Mouse (Mus musculus) adrenal gland, postnatal 25 days (tissue): Measurements from ENCODE around the gene Fermt3. TPM values are rescaled to one million over a fixed set of nuclear protein-coding genes. Genes with fewer than 3 reads are reported as not detected.
A peak's percentile ranks its signal among the peaks of the same experiment; 100 is the strongest.
"Not testable (repeated sequence)": the region's sequence is repeated elsewhere in the genome, so short reads cannot be mapped to it uniquely, and the experiment has no call there.

Experiments
- DNase-seq: peaks from one replicate; pipeline ENCODE4 v3.0.0; 2021; ENCODE audit warnings: mixed read lengths
- total RNA-seq: library from RNA; stranded (reverse); gene quantifications from 2 replicates; pipeline ENCODE4 v1.2.3, GENCODE M21; 2021

Fermt3 gene
- total RNA-seq, 1 experiment from 2014 or later, result 4.2 TPM

DNA sequence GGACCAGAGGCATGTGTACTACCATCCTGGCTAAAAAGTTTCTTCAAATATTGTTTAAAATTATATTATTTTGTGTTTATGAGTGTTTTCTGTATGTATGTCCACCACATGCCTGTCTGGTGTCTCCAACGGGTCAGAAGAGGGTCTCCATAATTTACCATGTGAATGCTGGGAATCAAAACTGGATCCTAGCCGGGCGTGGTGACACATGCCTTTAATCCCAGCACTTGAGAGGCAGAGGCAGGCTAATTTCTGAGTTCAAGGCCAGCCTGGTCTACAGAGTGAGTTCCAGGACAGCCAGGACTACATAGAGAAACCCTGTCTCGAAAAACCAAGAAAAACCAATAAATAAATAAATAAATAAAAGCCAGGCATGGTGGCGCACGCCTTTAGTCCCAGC lies 28.1 kb downstream of the Fermt3 start:
- DNase-seq, result not testable (repeated sequence)

DNA sequence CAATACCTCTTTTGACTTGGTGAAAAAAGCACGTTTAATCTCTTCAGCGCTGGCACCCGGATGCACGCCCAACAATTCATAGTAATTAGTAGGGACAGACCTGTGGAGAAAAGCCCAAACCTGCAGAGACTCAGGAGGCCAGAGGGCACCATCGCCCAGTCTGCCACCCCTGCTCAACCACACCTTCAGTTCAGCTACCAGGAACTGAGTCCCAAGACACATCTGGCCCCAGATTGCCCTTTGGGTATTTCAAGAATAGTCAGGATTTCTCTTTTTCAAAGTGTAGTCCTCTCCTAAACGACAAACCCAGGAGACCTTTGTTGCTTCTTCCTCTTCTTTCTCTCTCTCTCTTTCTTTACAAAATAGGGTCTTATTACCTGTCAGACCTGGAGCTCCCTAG lies 28.6 kb downstream of the Fermt3 start:
- DNase-seq, result no peak

DNA sequence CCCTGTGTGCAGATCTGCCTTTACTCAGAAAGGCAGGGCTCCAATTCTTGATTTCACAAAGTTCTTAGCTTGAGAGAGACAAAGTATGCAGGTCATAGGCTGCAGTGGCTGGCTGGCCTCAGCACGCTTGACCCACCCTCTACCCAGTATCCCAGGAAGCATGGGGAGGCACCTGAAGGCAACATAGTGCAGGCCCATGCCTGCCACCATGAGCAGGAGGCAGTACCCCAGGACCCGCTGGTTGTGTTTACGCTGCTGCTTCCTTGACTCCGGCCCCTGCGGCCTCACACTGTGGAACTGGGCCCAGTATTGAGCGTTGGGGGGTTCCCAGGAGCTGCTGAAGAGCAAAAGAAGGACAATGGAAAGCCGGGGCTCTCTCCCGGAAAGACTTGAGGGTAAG lies 30.0 kb downstream of the Fermt3 start:
- no peak for DNase-seq

DNA sequence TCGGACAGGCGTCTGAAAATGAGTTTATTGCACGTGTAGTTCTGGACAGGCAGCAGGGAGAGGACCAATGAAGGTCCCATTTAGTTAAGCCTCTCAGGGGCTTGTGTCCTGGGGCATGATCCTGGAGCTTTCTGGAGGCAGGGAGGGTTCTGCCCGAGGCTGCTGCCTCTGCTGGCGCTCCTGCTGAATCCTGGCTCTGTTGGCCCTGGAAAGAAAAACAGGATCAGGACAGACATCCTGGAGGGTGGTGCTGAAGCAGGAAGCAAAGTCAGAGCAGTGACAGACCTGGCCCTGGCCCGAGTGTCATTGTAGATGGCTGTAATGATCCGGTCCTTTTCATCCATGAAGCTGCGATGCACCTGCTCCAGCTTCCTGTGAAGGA lies 31.4 kb downstream of the Fermt3 start:
- DNase-seq, result no peak

DNA sequence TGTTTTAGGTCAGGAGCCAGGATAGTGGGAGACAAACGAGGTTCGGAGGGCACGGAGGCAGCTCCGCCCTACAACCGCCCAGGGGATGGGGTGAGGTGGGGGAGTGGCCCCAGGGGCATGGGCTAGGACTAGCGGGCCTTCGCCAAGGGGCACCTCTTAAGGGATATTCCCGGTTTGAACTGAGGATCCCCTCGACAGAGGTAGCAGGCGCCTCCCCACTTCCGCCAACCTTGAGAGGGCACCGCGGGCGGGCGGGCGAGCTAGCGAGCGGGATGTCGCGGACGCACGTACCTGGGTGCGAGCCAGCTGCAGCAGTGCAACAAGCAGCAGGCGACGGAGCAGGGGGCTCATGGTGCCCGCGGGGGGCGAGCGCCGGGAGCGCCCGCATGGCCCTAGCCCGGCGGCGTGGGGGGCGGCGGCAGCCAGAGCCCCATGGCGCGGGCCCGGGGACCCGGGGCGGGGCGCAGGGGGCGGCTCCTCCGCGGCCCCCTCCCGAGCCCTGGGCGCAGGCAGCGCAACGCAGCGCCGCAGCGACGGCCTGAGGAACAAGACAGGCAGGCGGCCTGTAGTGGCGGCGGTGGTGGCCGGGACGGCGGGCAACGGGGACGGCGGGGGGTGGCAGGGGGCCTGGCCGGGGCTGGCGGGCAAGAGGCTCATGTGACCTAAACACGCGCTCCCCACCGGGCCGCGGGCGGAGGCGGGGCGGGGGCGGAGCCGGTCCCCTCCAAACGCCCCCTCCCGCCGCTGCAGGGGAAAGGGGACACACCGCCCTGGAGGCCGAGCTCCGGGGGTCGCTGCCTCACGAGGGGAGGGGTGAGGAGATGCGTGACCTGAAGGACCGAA lies 32.0 kb downstream of the Fermt3 start, which contains the start of gene Vegfb:
Vegfb (minus strand) TSS at position 591 of the 843 bp plus-strand sequence.
- peak; percentile 83 for DNase-seq

DNA sequence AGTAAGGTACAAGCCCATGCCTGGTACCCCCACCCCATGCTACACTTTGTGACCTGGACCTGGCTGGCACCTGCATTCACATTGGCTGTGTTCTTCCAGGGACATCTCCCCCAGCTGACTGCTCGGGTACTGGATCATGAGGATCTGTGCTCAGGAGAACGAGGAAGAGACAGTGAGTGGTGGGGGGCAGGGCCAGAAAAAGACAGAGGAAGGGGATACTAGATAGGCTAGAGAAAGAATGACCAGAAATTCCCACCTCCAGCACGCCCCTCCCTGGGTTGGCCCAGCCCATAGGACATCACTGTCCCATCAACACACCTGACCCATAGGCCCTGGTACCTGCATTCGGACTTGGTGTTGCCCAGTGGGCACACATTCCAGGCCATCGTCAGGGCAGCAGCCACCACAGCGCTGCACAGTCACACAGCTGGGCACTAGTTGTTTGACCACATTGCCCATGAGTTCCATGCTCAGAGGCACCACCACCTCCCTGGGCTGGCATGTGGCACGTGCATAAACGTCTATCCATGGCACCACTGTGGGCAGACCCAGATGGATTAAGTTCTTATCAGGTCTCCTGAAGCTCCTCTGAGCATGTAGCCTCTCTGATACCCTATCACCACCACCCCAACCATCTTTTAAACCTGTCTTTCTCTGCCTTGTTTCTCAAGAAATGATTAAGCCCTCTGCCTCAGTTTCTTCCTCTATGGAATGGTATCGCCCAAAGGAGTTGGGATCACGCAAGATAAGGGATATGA lies 33.1 kb downstream of the Fermt3 start:
- DNase-seq, result no peak

DNA sequence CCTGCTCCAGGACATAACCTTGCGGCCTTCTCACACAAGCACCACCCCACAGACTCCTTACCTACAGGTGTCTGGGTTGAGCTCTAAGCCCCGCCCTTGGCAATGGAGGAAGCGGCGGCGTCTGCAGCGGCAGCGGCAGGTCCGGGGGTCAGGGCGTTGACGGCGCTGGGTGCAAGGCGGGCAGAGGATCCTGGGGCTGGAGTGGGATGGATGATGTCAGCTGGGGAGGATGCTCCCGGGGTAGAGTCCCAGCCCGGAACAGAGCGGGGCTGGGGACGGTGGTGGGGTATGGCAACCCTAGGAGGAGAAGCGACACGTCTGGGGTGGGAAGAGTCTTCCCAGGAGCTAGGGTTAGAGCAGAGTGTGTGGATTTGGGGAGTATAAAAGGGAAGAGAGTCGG lies 34.0 kb downstream of the Fermt3 start:
- no peak for DNase-seq

DNA sequence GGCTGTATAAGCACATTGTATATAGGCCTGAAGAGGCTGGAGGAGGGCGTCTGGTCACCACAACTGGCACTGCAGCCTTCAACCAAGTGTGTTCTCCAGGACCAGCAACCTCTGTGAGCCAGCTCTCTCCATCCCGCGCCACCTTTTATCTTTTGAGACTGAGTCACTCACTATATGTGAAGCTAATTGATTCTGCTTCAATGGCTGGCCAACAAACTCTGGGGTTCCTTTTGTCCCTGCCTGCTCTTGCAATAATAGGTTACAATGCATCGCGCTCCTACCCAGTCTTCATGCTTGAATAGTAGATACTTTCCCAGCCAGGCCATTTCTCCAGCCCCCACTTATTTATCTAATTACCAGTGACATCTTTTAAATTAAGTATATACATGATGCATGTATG lies 35.6 kb downstream of the Fermt3 start:
- DNase-seq, result no peak

DNA sequence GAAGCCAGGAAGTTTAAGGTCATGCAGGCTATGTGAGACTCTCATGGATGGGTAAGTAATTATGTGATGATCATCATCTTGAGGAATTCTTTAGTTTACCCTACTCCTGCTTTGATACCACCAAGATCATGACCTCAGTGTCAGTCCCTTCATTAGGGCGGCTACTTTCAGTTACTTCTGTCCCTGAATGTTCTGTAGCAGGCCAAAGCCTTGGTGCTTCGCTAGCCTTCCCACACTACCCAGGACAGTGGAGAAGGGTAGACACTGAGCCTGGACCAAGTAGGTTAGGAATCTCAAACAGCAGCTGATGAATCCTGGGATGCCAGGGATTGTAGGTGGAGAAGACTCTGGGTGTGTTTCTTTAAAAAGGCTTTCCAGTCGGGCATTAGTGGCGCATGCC lies 37.8 kb downstream of the Fermt3 start:
- no peak for DNase-seq

DNA sequence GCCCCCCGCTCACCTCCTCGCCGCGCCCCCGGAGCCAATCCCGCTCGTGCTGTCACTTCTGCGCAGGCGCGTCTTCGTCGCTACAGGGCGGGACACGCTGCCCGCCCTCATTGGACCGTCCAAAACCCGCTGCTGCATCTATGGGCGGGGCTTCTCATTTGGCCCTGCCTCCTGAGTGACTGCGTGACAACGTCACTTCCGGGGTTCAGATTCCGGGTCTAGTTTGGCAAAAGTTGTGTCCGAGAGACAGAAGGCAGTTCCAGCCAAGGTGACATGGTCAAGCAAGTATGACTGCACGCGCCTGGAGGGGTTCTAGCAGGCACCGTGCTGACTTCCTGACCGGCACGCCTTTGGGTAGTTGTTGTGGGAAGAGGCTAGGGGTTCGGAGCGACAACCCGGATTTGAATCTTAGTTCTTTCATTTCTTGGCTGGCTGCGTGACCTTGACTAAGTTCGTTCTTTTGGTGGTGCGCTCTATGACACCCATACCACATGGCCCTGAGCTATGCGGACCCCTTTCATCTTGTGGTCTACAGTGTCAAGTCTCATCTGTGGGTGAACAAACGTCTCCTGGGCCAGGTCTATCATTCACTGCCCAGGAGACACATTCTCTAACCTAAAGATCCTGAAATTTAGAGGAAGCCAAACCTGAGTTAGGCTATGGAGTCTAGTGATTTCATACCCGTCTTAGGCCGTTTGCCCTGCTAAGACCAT lies 38.7 kb downstream of the Fermt3 start, which contains the start of gene Fkbp2:
Fkbp2 (minus strand) TSS at position 121 of the 713 bp plus-strand sequence.
- DNase-seq, result peak; percentile 98

DNA sequence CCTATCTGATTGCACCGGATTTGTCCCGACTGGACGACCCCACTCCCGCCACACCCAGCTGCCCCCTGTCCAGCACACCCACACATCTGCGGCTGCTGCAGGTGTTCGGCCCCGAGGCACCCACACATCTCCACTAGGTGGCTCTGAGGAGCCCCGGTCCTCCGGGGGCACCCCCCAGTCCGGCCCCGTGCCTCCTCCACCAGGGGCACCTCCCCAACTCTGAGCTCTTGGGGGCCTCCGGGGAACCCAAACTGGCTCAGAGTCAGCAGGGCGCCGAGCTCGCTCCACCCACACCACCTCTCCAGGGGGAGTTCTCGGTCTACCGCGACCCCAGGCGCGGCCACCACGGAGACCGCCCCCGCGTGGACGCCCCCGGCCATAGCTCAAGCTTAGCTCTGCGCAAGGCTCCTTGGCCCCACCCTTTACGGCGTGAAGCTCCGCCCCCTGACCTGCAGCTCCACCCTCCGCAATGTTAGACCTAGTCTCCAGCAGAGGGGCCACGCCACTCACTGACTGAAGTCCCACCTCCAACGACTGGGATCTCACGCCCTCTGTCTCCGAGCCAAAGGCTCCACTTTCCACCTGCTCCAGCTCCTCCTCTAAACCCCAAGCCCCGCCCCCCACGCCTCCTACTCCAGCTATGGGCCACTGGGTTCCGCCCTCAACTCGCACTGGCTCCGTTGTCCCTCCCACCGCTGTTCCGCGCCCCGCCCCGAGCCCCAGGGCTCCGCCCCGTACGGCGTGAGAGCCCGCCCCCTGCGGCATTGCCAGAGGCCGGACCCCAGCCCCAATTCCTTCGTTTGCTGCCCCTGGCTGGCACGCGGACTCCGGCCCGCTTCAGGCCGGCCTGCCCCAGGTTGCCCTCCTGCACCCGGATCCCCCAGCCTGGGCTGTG lies 39.5 kb downstream of the Fermt3 start:
- DNase-seq, result peak; percentile 100

DNA sequence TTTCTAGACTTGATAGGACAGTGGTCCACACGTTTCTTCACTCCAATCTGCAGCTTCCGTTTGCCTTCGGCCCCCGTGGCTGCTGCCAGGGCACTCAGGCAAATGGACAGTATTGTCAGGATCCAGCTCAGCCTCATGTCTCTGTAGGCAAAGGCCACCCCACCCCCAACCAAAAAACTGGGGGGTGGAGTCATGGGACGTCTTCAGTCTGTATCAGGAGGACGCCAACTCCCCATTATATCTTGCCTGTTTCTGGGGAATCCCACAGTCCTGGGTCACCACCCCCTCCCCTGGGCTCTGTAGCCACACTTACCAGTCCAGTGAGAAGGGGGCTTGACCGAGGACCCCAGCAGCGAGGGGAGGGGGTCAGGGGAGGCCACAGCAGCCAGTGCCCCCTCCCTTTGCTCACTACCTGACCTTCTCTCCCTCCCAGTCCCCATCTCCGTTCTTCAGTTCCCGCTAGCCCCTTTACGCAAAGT lies 40.2 kb downstream of the Fermt3 start:
- no peak for DNase-seq

DNA sequence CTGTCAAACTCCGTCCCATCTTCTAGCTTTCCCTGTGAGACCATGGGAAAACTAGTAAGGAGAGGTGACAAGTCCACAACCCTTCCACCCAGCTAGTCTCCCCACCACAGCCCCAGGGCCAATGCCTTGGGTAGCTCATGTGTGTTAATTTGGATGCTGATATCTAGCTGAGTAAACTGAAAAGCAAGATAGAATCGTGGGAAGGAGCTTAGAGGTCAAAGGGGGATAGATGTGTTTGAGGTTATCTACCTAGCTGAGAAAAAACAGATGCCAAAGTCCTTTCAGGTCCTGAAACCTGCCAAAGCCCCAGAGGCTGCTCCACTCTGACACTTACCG lies 40.7 kb downstream of the Fermt3 start:
- DNase-seq, result no peak

DNA sequence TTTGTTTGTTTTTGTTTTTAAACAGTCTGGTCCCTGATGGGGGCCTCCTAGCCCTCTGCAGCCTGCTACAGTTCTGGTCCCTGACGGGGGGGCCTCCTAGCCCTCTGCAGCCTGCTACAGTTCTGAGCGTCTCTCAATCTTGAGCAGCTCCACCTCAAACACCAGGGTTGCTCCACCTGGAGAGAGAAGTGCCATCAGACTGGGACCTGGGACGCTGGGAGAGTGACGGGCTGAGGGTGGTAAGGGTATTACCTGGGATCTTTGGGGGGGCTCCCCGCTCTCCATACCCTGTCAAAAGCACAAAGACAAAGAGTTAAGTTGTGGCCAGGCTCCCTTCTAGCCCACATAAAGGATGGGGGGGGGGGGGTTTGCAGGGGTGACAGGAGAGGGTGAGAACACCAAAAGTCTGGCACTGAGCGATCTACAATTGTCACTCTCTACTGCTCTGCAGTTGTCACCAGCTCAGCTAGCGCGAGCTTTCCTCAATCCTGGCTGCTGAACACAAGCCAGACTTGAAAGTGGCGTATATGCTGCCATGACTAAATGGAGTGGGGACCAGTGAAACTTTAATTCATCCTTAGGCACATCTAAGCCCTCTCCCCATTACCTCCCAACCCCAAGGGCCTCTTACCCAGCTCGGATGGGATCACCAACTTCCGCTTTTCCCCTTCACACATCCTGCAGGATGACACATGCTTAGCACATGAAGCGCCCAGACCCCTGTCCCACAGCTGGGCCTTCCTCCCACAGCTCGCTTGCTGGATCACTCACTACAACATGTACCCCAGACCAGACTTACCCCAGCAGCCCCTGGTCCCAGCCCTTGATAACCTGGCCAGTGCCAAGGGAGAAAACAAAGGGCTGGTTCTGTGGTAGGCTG lies 41.3 kb downstream of the Fermt3 start:
- DNase-seq, result no peak

DNA sequence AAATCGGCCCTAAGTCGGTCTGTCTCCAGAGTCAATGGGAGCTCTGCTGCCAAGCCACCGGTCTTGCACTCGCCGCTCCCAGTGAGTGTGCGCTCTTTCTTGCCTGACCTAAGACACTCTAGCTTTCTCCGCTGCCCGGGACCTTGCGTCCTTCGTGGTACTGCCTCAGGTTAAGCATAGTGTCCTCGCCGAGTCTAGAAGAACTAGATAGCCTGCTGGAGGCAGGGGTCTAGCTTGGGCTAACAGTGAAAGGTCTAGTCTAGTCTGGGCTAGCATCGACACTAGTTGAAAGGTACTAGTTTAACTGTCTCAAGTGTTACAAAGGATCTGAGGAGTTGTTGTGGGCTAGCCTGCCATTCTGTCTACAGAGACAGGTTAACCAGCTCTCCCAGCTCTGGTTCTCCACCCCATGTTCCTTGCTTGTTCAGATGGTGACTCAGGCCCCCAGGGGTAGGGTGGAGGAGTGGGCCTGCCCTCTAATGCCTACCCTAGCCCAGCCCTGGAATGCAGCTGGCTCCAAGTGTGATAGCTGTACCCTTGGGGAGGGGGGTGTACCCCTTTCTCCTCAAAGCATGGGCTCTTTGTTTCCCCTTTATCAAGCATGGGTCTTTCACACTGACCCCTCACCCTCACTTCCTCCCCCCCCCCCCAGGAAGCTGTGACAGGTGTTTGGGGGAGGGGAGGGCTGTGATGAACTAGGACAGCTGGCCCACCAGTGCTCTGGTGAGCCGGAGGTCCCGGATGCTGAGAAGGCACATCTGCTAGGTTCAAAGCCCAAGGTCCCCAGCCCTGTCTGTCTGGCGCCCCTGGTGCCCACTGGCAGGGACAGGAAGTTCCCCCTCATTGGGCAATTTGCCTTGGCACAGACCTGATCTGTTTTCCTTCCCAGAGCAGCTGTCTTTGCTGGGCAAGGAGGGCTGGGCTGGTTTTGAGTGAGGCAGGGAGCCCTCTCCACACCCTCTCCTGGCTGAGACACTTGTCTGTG lies 43.4 kb downstream of the Fermt3 start, which contains the start of gene Plcb3:
Plcb3 (minus strand) TSS at position 934 of the 985 bp plus-strand sequence.
- peak; percentile 59 for DNase-seq

DNA sequence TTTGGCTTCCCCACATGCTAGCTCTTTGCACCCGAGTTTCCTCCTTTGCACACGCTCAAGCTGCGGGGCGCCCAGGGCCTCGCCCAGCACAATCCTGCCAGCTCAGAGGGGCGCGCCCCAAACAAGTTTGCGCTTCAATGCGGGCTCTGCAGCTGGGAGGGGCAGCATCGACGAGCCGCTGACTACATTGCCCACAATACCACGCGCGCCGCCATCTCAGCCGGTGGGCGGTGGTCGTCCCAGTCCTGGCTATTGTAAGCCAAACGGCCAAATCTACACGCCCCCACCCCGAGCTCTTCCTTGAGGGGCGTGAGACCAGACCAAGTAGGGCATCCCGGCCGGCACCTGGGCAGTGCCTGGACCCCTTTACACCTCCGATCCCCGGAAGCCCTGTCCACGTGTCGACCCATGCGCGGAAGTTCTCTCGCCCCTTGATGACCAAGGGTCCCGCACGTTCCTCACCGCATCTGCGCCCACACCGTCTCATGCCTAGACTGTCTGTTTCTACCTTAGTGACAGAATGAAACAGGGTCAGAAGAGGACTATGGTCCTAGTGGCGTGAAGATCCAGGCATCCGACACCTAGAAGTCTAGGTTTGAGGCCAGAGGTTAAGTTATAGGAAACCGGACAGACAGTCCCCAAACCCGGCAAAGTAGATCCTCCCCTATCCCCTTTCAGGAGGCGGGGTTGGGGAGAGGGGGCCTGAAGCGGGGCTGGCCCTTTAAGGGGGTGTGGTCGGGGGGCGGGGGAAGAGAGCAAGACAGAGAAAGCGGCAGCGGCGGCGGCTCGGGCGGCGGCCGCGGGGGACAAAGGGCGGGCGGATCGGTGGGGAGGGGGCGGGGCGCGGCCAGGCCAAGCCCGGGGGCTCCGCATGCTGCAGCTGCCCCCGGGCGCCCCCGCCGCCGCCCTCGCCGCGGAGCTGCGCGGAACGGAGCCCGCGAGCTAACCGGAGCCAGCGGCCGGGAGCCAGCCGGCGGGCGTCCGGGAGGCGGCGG lies 44.8 kb downstream of the Fermt3 start, which contains the start of gene Ppp1r14b:
Ppp1r14b (plus strand) TSS at position 758 of the 995 bp plus-strand sequence.
- DNase-seq, result peak; percentile 87

DNA sequence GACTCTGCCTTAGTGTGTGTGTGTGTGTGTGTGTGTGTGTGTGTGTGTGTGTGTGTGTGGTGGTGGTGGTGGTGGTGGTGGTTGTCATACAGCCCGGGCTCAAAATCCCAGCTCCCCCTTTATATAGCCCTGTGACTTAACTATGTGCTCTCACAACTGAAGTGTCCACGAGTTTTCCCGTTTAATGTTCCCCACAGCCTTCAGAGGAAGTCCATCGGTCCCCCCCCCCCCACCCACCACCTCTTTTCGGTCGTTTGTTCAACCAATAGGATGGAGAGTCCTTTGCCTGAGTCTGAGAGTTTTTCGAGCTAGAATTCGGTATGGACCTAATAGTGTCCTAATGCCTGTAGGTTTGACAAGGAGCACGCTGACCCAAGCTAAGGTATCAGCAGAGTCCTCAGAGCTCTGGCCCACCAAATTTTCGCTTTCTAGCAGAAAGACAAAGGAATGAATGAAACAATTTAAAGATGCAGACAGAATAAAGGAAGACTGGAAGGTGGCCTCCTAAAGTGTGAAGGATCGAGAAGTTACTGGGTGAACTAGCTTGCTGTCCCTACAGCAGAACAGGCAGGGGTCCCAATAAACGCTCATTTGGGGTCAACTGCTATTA lies 45.6 kb downstream of the Fermt3 start:
- no peak for DNase-seq
